Mouse (Mus musculus) left cerebral cortex, postnatal 25 days (tissue): ENCODE results near the gene Gm12184. TPM values are rescaled to one million over a fixed set of nuclear protein-coding genes. Genes with fewer than 3 reads are reported as not detected.
A peak's percentile ranks its signal among the peaks of the same experiment; 100 is the strongest.
"Not testable (repeated sequence)": the region's sequence is repeated elsewhere in the genome, so short reads cannot be mapped to it uniquely, and the experiment has no call there.

ENCODE experiments used
- DNase-seq, 2 experiments: peaks; one replicate each; pipeline ENCODE4 v3.0.0; 2022; ENCODE audit warnings: low spot score in 2 of 2, mixed read lengths in 1 of 2
- intact Hi-C: fragments of 180-260 bp; cut with DNase I; formaldehyde crosslinking; loops from one replicate; pipeline ENCODE4 v1.15.1; 2025
- total RNA-seq, 2 experiments: library from RNA; stranded (reverse); gene quantifications; 2 replicates each; pipeline ENCODE4 v1.2.3; 2021

Gm12184 gene
- total RNA-seq: 1 to 10 TPM in 1 of 2 experiments, under 1 TPM in 1; 0.99 to 1.5 TPM

DNA sequence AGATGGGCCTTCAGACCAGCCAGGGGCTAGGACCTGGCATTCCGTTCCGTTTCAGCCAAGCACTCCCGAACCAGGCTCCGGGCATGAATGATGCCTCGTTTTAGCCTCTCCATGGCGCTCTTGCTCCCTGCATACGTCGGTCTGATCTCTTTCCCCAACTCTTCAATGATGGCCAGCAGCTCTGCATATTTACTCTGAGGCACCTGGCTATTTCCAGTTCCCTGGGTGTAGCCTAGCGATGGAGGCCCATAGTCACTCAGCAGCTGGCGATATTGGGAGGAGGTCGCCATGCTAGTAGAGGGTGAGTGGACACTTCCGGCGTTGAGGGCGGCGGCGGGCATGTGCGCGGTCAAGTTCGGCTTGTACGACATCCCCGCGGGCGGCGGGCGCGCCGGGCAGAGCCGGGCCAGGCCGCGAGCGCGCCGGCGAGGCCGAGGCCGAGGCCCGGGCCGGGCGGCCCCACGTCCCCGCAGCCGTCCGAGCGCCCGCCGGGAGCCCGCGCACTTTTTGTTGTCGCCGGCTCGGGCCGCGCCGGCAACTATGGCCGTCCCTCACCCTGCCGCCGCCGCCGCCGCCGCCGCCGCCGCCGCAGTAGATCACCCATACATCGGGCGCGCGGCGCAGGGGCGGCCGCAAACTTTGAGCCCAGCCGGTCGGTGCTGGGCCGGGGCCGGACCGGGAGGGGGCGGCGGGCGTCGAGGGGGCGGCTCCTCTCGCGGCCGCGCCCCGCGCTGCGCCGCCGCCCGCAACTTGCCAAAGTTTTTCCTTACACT is at the start of gene Gm12184, which contains the start of gene Trim7:
Gene Gm12184 (minus strand): TSS at position 677 of the 773 bp plus-strand sequence.
Gene Trim7 (plus strand): TSS at position 162 of the 773 bp plus-strand sequence.
- intact Hi-C loops, DNase-seq: not testable (repeated sequence)

DNA sequence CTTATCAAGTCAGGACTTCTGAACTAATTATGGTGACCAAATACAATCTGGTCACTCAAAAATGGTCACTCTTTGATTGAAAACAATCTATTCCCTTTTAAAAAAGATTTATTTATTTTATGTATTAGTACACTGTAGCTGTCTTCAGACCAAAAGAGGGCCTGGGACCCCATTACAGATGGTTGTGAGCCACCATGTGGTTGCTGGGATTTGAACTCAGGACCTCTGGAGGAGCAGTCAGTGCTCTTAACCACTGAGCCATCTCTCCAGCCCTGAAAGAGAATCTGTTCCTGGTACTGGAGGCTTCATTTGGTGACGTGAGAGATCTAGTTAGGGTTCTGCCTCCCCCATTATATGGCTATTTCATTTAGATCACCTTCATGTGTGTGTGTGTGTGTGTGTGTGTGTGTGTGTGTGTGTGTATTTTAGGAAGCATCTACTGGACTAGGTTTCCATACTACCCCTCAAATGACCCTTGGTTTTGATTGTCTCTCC is 48.9 kb upstream of the Gm12184 start:
- DNase-seq, intact Hi-C loops: not testable (repeated sequence)

DNA sequence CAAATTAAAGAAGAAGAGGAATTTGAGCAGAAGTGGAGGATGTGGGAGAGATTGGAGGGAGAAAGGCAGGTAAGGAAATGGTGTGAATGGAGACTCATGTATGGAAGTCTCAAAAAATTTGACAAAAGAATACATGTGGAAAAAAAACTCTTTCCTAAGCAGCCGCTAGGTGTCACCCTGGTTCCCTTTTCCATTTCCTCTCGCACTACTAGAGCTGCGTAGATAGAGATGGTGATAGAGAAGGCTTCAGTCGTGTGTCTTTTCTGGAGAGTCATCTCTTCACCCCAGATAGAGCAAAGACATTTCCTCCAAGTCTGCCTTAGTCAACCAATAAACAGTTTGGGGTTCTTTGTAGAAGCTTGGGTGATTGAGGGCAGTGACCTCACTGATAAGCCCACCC is 48.0 kb upstream of the Gm12184 start:
- DNase-seq: peak; percentile 59 to 71
- intact Hi-C loops: loop anchor here (1.0 to 5.0 kb wide), 3 partner anchors 229 to 678 kb away; no protein-coding TSS in a partner anchor

DNA sequence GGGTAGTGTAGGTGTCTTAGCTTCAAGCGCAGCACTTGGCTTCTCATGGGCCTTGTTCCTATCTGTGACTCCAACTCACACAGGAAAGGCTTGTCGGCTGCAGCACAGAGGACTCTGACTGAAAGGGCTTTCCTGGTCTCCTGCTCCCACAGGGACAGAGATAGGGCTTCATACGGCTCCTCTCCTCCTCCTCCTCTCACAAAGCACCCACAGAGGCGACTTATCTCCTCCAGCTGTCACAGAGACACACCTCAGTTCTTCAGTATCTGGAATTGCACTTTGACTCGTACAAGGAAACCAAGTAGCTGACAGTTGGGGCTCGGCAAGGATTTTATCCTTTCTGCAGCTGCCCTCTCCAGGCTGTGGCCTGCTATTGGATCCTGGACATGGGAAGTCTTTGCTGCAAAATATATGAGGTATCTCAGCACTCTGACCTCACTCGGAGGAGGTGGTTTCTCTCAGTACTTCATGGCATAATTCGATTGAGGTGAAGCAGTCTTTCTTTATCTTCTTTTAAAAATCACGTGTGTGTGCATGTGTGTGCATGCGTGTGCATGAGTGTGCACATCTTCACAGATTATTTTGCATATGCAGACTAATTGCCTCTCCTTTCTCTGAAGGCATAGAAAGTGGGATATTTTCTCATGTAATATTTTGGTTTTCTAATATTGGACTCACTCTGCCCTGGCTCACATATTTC is 47.3 kb upstream of the Gm12184 start:
- intact Hi-C loops: loop anchor here (1.0 to 5.0 kb wide), 3 partner anchors 230 to 679 kb away; no protein-coding TSS in a partner anchor
- no peak for DNase-seq

DNA sequence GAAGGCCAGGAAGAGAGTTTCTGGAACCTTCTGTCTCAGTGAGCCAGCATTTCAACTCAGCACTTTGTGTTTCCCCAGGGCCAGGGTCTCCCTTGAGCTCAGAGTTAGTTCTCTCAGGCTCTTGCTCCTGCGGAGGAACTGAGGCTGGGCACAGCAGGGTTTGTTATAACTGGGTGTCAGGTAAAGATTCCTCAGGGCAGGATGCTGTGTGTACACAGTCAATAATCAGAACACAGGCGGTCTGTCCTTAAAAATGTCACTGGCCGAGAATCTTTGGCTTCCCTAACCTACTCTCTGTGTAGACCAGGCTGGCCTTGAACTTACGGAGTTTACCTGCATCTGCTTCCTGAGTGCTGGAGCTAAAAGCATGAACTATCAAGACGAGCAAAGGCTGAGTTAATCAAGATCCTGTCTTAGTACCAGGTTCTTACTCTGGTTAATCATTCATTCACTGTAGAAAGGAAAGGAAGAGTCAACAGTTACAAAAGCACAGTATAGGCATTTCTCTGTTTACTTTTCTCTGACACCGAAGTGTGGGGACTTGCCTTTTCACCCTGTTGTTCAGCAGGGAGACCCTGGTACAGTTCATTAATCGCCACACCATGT is 46.3 kb upstream of the Gm12184 start:
- intact Hi-C loops: loop anchor here (5.0 kb wide), 1 partner anchor 680 kb away; no protein-coding TSS in a partner anchor
- no peak for DNase-seq

DNA sequence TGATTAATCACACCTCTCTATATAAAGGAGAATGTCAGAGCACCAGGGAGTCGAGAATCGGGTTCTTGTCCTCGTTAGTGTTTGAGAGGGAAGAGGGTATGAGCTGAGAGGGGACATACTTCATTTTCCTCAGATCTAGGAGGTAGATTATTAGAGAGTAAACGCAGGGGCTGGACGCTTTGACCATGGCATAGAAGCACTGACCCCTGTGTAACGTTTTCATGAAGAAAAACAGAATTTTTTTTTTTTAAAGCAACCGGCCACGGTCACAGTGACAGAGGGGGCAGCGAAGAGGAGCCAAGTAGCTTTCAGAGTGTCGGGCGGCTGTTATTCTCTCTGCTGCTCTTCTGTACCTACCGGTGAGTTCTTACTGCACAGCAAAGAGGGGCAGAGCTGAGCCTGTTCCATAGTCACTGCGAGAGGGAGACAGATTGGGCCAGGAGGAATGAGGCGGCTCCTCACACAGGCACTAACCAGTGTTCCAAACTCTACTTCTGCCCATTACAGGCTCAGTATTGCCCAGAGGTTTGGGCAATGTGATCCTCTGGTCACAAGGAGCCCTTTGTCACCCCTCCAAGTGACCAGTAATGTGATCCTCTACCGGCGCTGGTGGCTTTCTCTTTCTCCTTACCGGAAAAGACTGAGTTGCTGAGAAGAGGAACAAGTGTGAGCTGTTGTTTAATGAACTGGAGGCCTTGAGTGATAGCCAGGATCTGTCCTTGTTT is 45.5 kb upstream of the Gm12184 start:
- intact Hi-C loops: loop anchor here (5.0 kb wide), 1 partner anchor 680 kb away; no protein-coding TSS in a partner anchor
- DNase-seq: peak; percentile 25 to 28

DNA sequence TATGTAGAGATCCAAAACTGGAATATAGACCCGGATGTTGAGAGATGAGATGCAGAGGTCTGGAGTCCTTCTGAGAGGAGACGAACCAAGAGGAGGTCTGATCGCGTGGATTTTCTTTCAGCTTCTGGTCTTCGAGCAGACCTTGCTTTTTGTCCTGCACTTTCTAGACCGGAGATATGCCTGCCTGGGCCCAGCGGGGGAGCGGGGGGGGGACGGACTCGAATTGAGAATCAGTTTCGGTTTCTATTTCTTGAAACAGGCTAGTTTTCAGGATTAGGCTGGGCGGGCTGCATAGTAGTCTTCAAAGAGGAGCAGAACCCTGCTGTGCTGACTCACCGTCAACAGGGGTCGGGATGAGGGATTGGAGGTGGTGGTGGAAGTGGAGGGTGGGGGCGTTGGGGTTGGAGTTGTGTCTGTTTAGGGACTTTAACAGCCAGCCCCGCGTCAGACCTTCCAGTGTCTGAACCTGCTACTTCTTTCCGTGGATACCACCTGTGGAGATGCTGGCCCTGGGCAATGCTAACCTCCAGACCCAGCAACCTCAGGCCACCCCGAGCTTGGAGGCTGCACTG is 44.8 kb upstream of the Gm12184 start, which contains the start of gene Irgm1:
Gene Irgm1 (minus strand): TSS at position 483 of the 572 bp plus-strand sequence.
- DNase-seq: peak; percentile 24 to 28
- intact Hi-C loops: loop anchor here (5.0 kb wide), 1 partner anchor 681 kb away; no protein-coding TSS in a partner anchor

DNA sequence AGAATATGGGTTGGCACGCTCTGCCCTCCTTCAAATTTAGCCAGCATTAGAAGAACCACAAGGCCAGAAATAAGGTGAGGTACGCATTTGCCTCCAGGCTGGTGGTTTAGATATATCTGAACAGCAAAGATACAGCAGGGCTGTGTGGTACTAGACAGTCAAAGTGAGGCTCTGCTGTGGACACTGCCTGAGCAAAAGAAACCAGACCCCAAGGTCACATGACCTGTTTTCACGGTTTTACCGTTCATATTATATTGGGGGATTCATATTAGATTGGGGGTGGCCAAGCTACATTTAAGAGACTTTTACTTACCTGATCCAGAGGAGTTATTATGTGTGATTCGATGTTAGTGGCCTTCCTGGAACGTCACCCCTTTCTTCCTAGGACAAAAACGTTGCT is 44.3 kb upstream of the Gm12184 start:
- intact Hi-C loops: loop anchor here (5.0 kb wide), 1 partner anchor 682 kb away; no protein-coding TSS in a partner anchor
- DNase-seq: no peak

DNA sequence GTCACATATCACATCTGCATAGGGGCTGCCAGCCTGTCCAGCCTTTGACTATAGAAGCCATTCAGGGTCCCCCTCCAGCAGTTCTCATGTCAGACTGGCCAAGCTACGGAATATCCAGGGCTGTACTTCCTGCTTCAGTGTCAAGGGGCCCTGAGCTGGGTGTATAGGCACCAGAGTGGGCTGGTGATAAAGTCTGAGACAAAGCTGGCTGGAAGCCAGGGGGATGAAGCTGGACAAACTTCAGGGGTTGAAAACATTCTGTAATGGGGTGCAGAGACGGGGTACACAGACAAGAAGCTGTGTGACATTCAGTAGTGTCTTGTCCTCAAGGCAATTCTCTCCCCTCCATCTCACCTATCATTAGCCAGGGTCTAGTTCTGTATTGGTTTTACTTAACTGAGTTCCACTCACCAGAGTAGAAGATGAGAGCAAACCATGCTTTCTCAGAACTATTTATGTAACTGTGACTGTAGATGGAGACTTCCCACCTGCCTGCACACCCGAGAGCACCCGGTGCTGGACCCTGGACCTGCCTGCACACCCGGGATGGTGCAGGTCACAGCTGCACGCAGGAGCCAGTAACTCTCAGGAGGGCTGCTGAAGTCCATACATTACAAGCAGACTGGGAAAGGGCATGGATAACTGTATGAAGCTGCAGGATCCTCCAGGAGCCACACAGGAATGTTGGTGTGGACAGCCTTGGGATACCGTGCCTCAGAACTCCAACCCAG is 43.1 kb upstream of the Gm12184 start:
- intact Hi-C loops: loop anchor here (5.0 kb wide), 1 partner anchor 683 kb away; no protein-coding TSS in a partner anchor
- DNase-seq: no peak

DNA sequence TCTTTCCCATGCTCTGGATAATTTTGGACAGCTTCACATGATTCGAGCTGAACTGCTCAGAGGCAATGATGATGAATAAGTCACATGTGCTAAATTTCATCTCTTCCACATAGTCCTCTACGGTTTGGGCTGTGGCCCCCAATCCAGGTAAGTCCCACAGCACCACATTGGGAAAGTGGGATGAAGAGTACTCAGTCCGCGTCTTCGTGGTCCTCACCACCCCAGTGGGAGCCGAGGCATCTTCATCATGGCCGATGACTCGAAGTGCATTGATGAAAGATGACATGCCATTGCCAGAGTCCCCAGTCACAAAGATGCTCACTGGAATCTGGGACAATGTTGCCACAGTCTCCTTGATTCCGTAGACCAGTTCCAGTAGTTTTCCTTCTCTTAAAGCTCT is 40.0 kb upstream of the Gm12184 start:
- intact Hi-C loops: no loop called here
- no peak for DNase-seq

DNA sequence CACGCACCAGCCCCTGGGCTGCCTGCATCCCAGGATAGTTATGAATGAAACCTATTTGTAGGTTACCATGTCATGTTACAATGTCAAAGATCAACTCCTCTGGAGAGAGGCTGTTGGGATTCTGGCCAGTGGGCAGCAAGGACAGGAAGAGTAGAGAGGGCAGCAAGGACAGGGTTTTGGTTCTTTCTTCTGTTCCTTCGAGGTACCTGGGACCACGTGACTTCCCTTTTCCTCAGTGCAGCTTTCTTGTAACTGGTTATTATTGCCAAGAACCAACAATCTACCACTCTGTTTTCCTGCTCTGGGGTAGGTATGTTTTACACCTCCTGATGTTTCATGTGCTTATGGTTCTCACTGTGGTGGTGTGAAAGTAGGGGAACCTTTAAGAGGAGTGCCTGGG is 37.4 kb upstream of the Gm12184 start:
- intact Hi-C loops: no loop called here
- no peak for DNase-seq

DNA sequence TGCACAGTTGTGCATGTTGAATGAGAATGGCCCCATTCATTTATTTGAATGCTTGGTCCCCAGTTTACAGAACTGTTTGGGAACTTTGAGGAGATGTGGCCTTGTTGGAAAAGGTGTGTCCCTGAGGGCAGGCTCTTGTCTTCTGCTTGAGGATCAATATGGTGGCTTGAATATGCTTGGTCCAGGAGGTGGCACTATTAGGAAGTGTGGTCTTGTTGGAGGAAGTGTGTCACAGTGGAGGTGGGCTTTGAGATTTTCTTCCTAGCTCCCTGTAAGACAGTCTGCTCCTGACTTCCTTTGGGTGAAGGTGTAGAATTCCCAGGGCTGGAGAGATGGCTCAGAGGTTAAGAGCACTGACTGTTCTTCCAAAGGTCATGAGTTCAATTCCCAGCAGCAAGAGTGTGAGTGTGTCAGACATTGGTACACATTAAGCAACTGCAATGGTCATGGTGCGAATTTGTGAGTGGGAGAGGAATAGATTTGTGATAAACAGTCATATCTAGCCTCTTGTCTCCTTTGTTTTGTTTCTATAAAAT is 36.4 kb upstream of the Gm12184 start:
- DNase-seq: no peak
- intact Hi-C loops: no loop called here

DNA sequence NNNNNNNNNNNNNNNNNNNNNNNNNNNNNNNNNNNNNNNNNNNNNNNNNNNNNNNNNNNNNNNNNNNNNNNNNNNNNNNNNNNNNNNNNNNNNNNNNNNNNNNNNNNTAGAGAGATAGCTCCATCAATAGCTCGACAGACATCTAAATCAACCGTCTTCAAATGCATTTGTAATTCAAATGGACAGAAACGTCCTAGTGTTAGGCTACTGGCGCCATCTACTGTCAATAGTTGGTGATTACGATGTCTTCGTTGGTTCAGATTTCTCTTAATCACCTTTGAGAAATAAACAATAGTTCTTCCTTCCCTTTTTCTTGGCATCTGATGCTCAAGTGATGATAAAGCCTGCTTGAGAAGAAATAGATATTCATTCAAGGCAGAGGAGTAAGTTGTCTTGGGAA is 32.6 kb upstream of the Gm12184 start:
- intact Hi-C loops: loop anchor here (1.0 to 5.0 kb wide), 3 partner anchors 69 to 393 kb away; partner anchors contain the start of gene Zfp62
- peak; percentile 51 to 78 for DNase-seq

DNA sequence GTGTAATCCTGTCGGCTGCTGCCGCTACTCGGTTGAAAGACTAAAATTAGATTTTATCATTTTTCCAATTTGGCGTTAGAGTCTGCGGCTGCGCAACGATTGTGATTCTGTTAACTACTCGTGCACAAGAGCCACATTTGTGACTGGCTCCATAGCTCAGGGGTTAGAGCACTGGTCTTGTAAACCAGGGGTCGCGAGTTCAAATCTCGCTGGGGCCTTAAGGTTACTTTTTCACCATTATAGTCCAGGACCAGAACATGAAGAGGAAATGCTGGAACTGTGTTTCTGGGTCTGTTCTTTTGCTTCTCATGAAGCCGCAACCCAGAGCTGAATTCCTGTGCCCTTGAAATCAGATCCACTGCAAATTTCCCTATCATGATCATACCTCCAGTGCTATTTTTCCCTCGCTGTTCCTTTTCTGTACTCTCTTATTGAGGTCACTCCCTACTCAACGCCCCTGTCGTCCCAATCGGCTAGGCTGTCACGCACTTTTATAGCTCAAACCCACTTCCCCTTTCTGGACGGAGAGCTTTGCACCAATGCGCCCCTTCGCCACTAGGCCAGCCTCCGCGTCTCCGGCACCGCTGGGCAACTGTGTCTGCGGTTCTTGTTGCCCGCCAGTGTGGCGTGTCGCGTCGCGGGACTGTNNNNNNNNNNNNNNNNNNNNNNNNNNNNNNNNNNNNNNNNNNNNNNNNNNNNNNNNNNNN is 27.2 kb upstream of the Gm12184 start:
- DNase-seq: peak; percentile 93 to 97
- intact Hi-C loops: no loop called here

DNA sequence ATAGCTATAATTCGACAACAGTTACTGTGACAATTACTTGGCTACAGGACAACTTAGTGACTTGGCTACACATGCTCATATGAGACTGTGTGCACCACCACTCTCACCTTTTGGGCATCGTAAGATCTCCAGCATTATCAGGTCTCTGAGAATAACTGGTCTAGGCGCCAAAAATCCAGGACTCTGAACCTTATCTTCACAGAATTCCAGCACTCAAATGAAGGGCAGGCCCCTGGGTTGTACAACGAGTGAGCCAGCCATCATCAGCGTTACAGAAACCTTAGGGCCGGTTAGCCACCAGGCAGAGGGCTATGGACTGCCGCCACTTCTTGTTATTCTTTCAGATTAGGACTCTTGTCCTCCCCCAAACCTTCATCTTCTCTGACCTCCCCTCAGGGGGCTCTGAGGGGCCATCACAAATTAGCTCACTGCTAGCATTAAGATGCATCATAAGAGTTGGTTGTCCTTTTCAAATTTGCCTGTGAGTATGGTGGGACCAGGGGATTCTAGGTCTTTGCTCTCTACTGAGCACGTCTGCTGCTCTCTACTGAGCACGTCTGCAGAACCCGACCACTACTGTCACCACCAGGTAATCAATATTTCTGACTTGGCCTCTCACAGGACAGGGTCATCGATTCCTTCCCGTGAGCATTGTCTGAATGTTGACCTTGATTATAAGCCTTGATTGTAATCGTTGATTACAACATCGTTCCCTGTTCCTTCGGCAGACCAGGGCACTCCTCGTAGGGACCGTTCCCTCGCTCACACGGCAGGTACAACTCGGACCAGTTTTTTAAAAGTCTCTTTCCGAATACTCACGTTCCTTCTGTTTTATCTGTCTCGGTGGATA is 26.4 kb upstream of the Gm12184 start:
- intact Hi-C loops: no loop called here
- DNase-seq: no peak

DNA sequence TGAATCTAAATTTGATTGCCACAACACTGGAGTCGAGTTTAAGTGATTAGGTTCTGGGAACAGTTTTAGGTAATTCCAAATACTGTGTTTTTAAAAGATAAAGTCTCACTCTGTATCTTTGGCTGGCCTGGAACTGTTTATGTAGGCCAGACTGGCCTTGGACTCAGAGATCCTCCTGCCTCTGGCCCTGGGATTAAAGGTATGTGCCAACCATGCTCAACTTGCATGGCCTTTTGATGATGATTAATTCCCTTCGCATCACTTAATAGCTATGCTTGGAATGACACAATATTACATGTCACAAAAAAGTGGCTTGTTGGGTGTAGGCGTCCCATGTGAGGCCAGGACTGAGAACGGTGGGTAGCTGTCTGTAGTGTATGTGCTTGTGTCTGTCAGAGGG is 25.7 kb upstream of the Gm12184 start:
- DNase-seq: no peak
- intact Hi-C loops: no loop called here
